Mouse (Mus musculus): ENCODE measurements around the gene Rnf185. TPM values are rescaled to one million over a fixed set of nuclear protein-coding genes. Genes with fewer than 3 reads are reported as not detected.
A peak's percentile ranks its signal among the peaks of the same experiment; 100 is the strongest.

Rnf185 gene
- polyA plus RNA-seq, 1 experiment from 2014 or later: 7.5 TPM

GRCm38 (mm10) chr11:3374741-3375140 is 77.4 kb downstream of the Rnf185 start:
- ATAC-seq (ENCODE audit: insufficient read depth): no peak
- no peak overlapping the region for H3K9ac ChIP-seq

GRCm38 (mm10) chr11:3374293-3374645 is 77.9 kb downstream of the Rnf185 start:
- Histone ChIP-seq H3K27ac (replicated peaks) (no peak overlapping the region), H3K36me3 (replicated peaks) (no peaks in the 10 kb centered on the region), H3K4me1 (replicated peaks) (peaks cover 23% of the 10 kb centered on the region), H3K4me3 (replicated peaks) (no peak overlapping the region), H3K9ac (no peak overlapping the region), H3K27me3 (no peaks in the 10 kb centered on the region), H3K4me2 (no peak overlapping the region), H3K9me3 (replicated peaks) (no peaks in the 10 kb centered on the region)
- no peak for ATAC-seq (ENCODE audit: insufficient read depth)
- WGBS (ENCODE audit: insufficient replicate concordance): 54% methylated on average over 7 of the region's 7 CpGs

More at GRCm38 (mm10) chr11:3374741-3375140, 77.4 kb downstream of the Rnf185 start:
- Histone ChIP-seq H3K27me3 (no peaks in the 10 kb centered on the region), H3K4me3 (replicated peaks) (no peak overlapping the region), H3K27ac (replicated peaks) (no peak overlapping the region), H3K4me2 (no peak overlapping the region), H3K4me1 (replicated peaks) (peaks cover 27% of the 10 kb centered on the region), H3K36me3 (replicated peaks) (no peaks in the 10 kb centered on the region), H3K9me3 (replicated peaks) (no peaks in the 10 kb centered on the region)
- 71% methylated on average over 12 of the region's 12 CpGs for WGBS (ENCODE audit: insufficient replicate concordance)

- WGBS (ENCODE audit: insufficient replicate concordance): 53% methylated on average over 7 of the region's 7 CpGs
- H3K27me3 ChIP-seq: no peaks in the 10 kb centered on the region
- H3K9ac ChIP-seq: no peak overlapping the region
- no peak for ATAC-seq (ENCODE audit: insufficient read depth)
- no peak overlapping the region for H3K4me3 ChIP-seq (replicated peaks)
- no peak overlapping the region for H3K4me2 ChIP-seq
- H3K9me3 ChIP-seq (replicated peaks): no peaks in the 10 kb centered on the region
- H3K4me1 ChIP-seq (replicated peaks): peaks cover 18% of the 10 kb centered on the region
- H3K36me3 ChIP-seq (replicated peaks): no peaks in the 10 kb centered on the region
- H3K27ac ChIP-seq (replicated peaks): no peak overlapping the region
Observed at GRCm38 (mm10) chr11:3373591-3374292, 78.4 kb downstream of the Rnf185 start.

GRCm38 (mm10) chr11:3371599-3372295 is 80.4 kb downstream of the Rnf185 start:
- no peaks in the 10 kb centered on the region for H3K36me3 ChIP-seq (replicated peaks)
- H3K4me2 ChIP-seq: peak overlapping the region; percentile 75
- 22% methylated on average over 7 of the region's 7 CpGs for WGBS (ENCODE audit: insufficient replicate concordance)
- no peak overlapping the region for H3K27ac ChIP-seq (replicated peaks)
- 0 out of 2 replicates have a peak, but pooled peaks have one; percentile 8 for ATAC-seq (ENCODE audit: insufficient read depth)
- H3K9me3 ChIP-seq (replicated peaks): no peaks in the 10 kb centered on the region
- peaks cover 18% of the 10 kb centered on the region for H3K4me1 ChIP-seq (replicated peaks)
- H3K27me3 ChIP-seq: no peaks in the 10 kb centered on the region
- no peak overlapping the region for H3K9ac ChIP-seq
- H3K4me3 ChIP-seq (replicated peaks): peak overlapping the region; percentile 51

GRCm38 (mm10) chr11:3370928-3371598 is 81.1 kb downstream of the Rnf185 start:
- Histone ChIP-seq H3K27ac (replicated peaks) (no peak overlapping the region), H3K9me3 (replicated peaks) (no peaks in the 10 kb centered on the region), H3K4me1 (replicated peaks) (peaks cover 18% of the 10 kb centered on the region), H3K27me3 (no peaks in the 10 kb centered on the region), H3K36me3 (replicated peaks) (no peaks in the 10 kb centered on the region), H3K4me2 (peak overlapping the region; percentile 75), H3K4me3 (replicated peaks) (peak overlapping the region; percentile 51), H3K9ac (no peak overlapping the region)
- peak; percentile 75 for ATAC-seq (ENCODE audit: insufficient read depth)
- 12% methylated on average over 27 of the region's 27 CpGs for WGBS (ENCODE audit: insufficient replicate concordance)

- Histone ChIP-seq H3K4me3 (replicated peaks) (no peak overlapping the region), H3K4me2 (no peak overlapping the region), H3K9me3 (replicated peaks) (no peaks in the 10 kb centered on the region), H3K4me1 (replicated peaks) (peaks cover 18% of the 10 kb centered on the region), H3K27ac (replicated peaks) (no peak overlapping the region), H3K9ac (no peak overlapping the region), H3K27me3 (no peaks in the 10 kb centered on the region), H3K36me3 (replicated peaks) (no peaks in the 10 kb centered on the region)
- ATAC-seq (ENCODE audit: insufficient read depth): no peak
- 60% methylated on average over 2 of the region's 2 CpGs for WGBS (ENCODE audit: insufficient replicate concordance)
Observed at GRCm38 (mm10) chr11:3370162-3370561, 82.0 kb downstream of the Rnf185 start.

GRCm38 (mm10) chr11:3369449-3369848 is 82.7 kb downstream of the Rnf185 start:
- Histone ChIP-seq H3K4me1 (replicated peaks) (peaks cover 18% of the 10 kb centered on the region), H3K9ac (no peak overlapping the region), H3K27ac (replicated peaks) (no peak overlapping the region), H3K36me3 (replicated peaks) (no peaks in the 10 kb centered on the region), H3K27me3 (no peaks in the 10 kb centered on the region), H3K4me3 (replicated peaks) (no peak overlapping the region), H3K9me3 (replicated peaks) (no peaks in the 10 kb centered on the region), H3K4me2 (no peak overlapping the region)
- 74% methylated on average over 5 of the region's 5 CpGs for WGBS (ENCODE audit: insufficient replicate concordance)
- no peak for ATAC-seq (ENCODE audit: insufficient read depth)

GRCm38 (mm10) chr11:3368983-3369382 is 83.2 kb downstream of the Rnf185 start:
- no peak overlapping the region for H3K4me3 ChIP-seq (replicated peaks)
- H3K36me3 ChIP-seq (replicated peaks): no peaks in the 10 kb centered on the region
- no peak for ATAC-seq (ENCODE audit: insufficient read depth)
- peaks cover 18% of the 10 kb centered on the region for H3K4me1 ChIP-seq (replicated peaks)
- H3K9ac ChIP-seq: no peak overlapping the region
- no peaks in the 10 kb centered on the region for H3K27me3 ChIP-seq
- H3K4me2 ChIP-seq: no peak overlapping the region
- H3K27ac ChIP-seq (replicated peaks): no peak overlapping the region
- no peaks in the 10 kb centered on the region for H3K9me3 ChIP-seq (replicated peaks)
- WGBS (ENCODE audit: insufficient replicate concordance): 68% methylated on average over 7 of the region's 7 CpGs

GRCm38 (mm10) chr11:3366411-3366810 is 85.8 kb downstream of the Rnf185 start:
- Histone ChIP-seq H3K4me2 (no peak overlapping the region), H3K4me1 (replicated peaks) (peaks cover 8% of the 10 kb centered on the region), H3K9ac (no peak overlapping the region), H3K9me3 (replicated peaks) (no peaks in the 10 kb centered on the region), H3K4me3 (replicated peaks) (no peak overlapping the region), H3K36me3 (replicated peaks) (no peaks in the 10 kb centered on the region; the same call in 1 of the 2 replicates), H3K27me3 (no peaks in the 10 kb centered on the region), H3K27ac (replicated peaks) (no peak overlapping the region)
- no peak for ATAC-seq (ENCODE audit: insufficient read depth)
- WGBS (ENCODE audit: insufficient replicate concordance): 85% methylated on average over 7 of the region's 7 CpGs

Measured in liver, embryonic 15.5 days (tissue).